Mouse (Mus musculus) cerebellum, adult (tissue): ENCODE results near the gene Cmss1.

Source experiments
- ATAC-seq: cut with Nextera tagmentation; 2 replicates; pipeline ENCODE4 v1.9.2; 2017; ENCODE audit warnings: mild to moderate bottlenecking, moderate library complexity, mixed read lengths; ENCODE audit not compliant: insufficient number of reproducible peaks, low FRiP score, low TSS enrichment

Cmss1 gene

GRCm38 (mm10) chr16:57259356-57260083, 347.1 kb downstream of the Cmss1 start:
- ATAC-seq = no peak
